Mouse (Mus musculus) megakaryocyte, embryonic 14.5 days (primary cell): ENCODE data around the gene Tmem143.

ENCODE experiments used
- FLI1 ChIP-seq: IDR thresholded peaks from 2 replicates; pipeline ENCODE4 v1.6.1; 2012; ENCODE audit warnings: low read length, inconsistent platforms, mixed read lengths
- GATA1 ChIP-seq: IDR thresholded peaks from 3 replicates; pipeline ENCODE4 v1.6.1; 2012; ENCODE audit warnings: mixed read lengths, low read length, inconsistent platforms, borderline replicate concordance

DNA sequence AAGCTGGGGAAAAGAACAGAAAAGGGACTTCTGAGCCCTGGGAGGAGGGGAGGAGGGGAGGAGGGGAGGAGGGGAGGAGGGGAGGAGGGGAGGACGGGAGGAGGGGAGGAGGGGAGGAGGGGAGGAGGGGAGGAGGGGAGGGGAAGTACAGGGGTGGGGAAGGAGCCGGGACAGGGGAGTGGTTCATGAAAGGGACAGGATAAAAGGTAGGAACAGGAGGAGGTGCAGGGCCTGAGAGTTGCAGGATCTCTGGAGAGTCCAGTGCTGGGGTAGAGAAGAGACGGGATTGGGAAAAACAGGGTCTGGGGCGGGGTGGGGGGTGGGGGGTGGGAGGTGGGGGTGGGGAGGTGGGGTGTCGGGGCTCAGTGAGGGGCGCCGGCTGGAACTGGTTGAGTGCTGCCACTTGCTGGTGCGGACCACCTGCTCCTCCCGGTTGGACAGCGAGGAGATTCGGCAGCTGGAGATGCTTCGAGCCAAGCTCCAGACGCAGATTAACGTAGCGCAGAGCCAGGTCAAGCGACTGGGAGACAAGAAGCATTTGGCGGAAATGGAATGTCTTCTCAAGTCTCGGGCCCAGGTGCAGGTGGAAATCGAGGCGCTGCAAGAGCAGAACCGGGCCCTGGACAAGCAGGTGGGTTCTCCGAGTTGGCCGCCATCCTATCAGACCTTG is 32.0 kb downstream of the Tmem143 start:
- TF ChIP-seq GATA1 = no peak
- no peak for TF ChIP-seq FLI1
